In genomic region chr12:72236564-72237011, GRCm38 (mm10) we compare ENCODE assay signal across 8 mouse cellular contexts. TPM values are rescaled to one million over a fixed set of nuclear protein-coding genes. Genes with fewer than 3 reads are reported as not detected.
DNase-seq lines count a peak whose midpoint lies in the region; ATAC-seq lines count a peak whose summit lies in the region.

No protein-coding gene starts in this region.

- H3K36me3 ChIP-seq in hindbrain, embryonic 11.5 days (ENCODE audit: control insufficient read depth, insufficient read depth, low read length) = no peaks in the 10 kb centered on the region
- H3K36me3 ChIP-seq in midbrain, embryonic 11.5 days (ENCODE audit: control insufficient read depth, insufficient read depth, low read length) = no peaks in the 10 kb centered on the region
- H3K36me3 ChIP-seq in stomach, embryonic 14.5 days (ENCODE audit: control insufficient read depth, insufficient read depth, low read length) = no peaks in the 10 kb centered on the region

- intact Hi-C loops in left cerebral cortex, postnatal 10 days (cut with DNase I) = loop anchor here (5.0 kb wide), 1 partner anchor 171 kb away; the partner anchor contains the start of gene Rtn1

- peak; percentile 95 for ATAC-seq in hindbrain, embryonic 11.5 days (ENCODE audit: low FRiP score)
- ATAC-seq in midbrain, embryonic 11.5 days (ENCODE audit: low FRiP score) = peak; percentile 96
- ATAC-seq in stomach, embryonic 14.5 days (ENCODE audit: insufficient number of reproducible peaks, insufficient read depth, low FRiP score, low read depth) = peak; percentile 90

- no peaks in the 10 kb centered on the region for H3K9me3 ChIP-seq in hindbrain, embryonic 11.5 days (ENCODE audit: control insufficient read depth, low read length)
- no peaks in the 10 kb centered on the region for H3K9me3 ChIP-seq in midbrain, embryonic 11.5 days (ENCODE audit: control insufficient read depth, low read length)
- no peaks in the 10 kb centered on the region for H3K9me3 ChIP-seq in stomach, embryonic 14.5 days (ENCODE audit: control insufficient read depth, low read depth, low read length)

- peak overlapping the region; percentile 62 for H3K4me3 ChIP-seq in hindbrain, embryonic 11.5 days (ENCODE audit: low read depth, low read length)
- H3K4me3 ChIP-seq in midbrain, embryonic 11.5 days (ENCODE audit: low read depth, low read length) = peak overlapping the region; percentile 61
- peak overlapping the region; percentile 40 for H3K4me3 ChIP-seq in stomach, embryonic 14.5 days (ENCODE audit: low read depth, low read length)

- no peaks in the 10 kb centered on the region for H3K27me3 ChIP-seq in hindbrain, embryonic 11.5 days (ENCODE audit: control insufficient read depth, insufficient read depth, low read length)
- H3K27me3 ChIP-seq in midbrain, embryonic 11.5 days (ENCODE audit: control insufficient read depth, insufficient read depth, low read length) = no peaks in the 10 kb centered on the region; the same call in 1 of the 2 replicates
- H3K27me3 ChIP-seq in stomach, embryonic 14.5 days (ENCODE audit: control insufficient read depth, insufficient read depth, low read length) = 0 out of 2 replicates have a peak, but pooled peaks cover 8% of the 10 kb centered on the region

- peak overlapping the region; percentile 51 for H3K4me2 ChIP-seq in hindbrain, embryonic 11.5 days (replicated peaks; ENCODE audit: low read depth, low read length)
- peak overlapping the region; percentile 71 for H3K4me2 ChIP-seq in midbrain, embryonic 11.5 days
- peak overlapping the region; percentile 95 for H3K4me2 ChIP-seq in stomach, embryonic 14.5 days (replicated peaks; ENCODE audit: low read depth, low read length)

- peak overlapping the region; percentile 87 for H3K27ac ChIP-seq in hindbrain, embryonic 11.5 days (ENCODE audit: low read depth, low read length)
- peak overlapping the region; percentile 72 for H3K27ac ChIP-seq in midbrain, embryonic 11.5 days (ENCODE audit: low read depth, low read length)
- H3K27ac ChIP-seq in stomach, embryonic 14.5 days (ENCODE audit: low read length) = no peak overlapping the region

- WGBS in hindbrain, embryonic 11.5 days = under 1% methylated on average over 55 of the region's 56 CpGs
- under 1% methylated on average over 56 of the region's 56 CpGs for WGBS in midbrain, embryonic 11.5 days
- under 1% methylated on average over 55 of the region's 56 CpGs for WGBS in stomach, embryonic 14.5 days

- peak overlapping the region; percentile 93 for H3K9ac ChIP-seq in hindbrain, embryonic 11.5 days (ENCODE audit: low read depth, low read length)
- H3K9ac ChIP-seq in midbrain, embryonic 11.5 days (ENCODE audit: low read length) = peak overlapping the region; percentile 87
- H3K9ac ChIP-seq in stomach, embryonic 14.5 days (replicated peaks; ENCODE audit: low read depth, low read length) = no peak overlapping the region

- H3K4me1 ChIP-seq in hindbrain, embryonic 11.5 days (replicated peaks; ENCODE audit: control insufficient read depth, insufficient read depth, low read length) = no peaks in the 10 kb centered on the region
- H3K4me1 ChIP-seq in midbrain, embryonic 11.5 days (ENCODE audit: control insufficient read depth, insufficient read depth, low read length) = peaks cover 2% of the 10 kb centered on the region; the same call in 1 of the 2 replicates
- peaks cover 4% of the 10 kb centered on the region; the same call in 1 of the 2 replicates for H3K4me1 ChIP-seq in stomach, embryonic 14.5 days (ENCODE audit: control insufficient read depth, insufficient read depth, low read length)

- peak; percentile 59 for DNase-seq in adrenal gland, postnatal 25 days
- DNase-seq in cerebellum, postnatal 10 days = peak; percentile 95 to 96
- DNase-seq in frontal cortex, postnatal 10 days (ENCODE audit: low spot score in 2 of 2) = peak; percentile 85 to 86
- DNase-seq in hindbrain, embryonic 11.5 days (ENCODE audit: low spot score) = peak; percentile 93
- DNase-seq in left cerebral cortex, postnatal 10 days (ENCODE audit: extremely low spot score in 1 of 2, low spot score in 2 of 2) = peak; percentile 88 to 90
- peak; percentile 99 for DNase-seq in midbrain, embryonic 11.5 days (ENCODE audit: low spot score, missing footprints)
- DNase-seq in spleen, postnatal 36 days (ENCODE audit: low spot score in 2 of 2) = no peak

RNA-seq across cellular contexts. Expression of gene Ccdc175, which starts 51.8 kb away (rescaled TPM):
- not detected in 2 replicates for total RNA-seq in adrenal gland, postnatal 25 days (2021)
- polyA plus RNA-seq in hindbrain, embryonic 11.5 days (2014; fragmentation: Nextera tagmentation; extraction: Ambion mirVana) = not detected in 2 replicates
- not detected for total RNA-seq in left cerebral cortex, postnatal 10 days (2021)
- not detected in 2 replicates for polyA plus RNA-seq in midbrain, embryonic 11.5 days (2014; fragmentation: Nextera tagmentation; extraction: Ambion mirVana)
- not detected in 2 replicates for polyA plus RNA-seq in stomach, embryonic 14.5 days (2014; fragmentation: Nextera tagmentation; extraction: Ambion mirVana)

Comparison
In these comparisons a context has a peak if more than half of its experiments do, and no peak if none do; other contexts are left out.
1. DNase-seq: peak in adrenal gland, postnatal 25 days (single experiment), cerebellum, postnatal 10 days (2 of 2), frontal cortex, postnatal 10 days (2 of 2), hindbrain, embryonic 11.5 days (single experiment), left cerebral cortex, postnatal 10 days (2 of 2) and midbrain, embryonic 11.5 days (single experiment); none in spleen, postnatal 36 days (0 of 2).
2. Peak in every context shown above with its lines, with median percentiles within 50 percentile points of each other: ATAC-seq, H3K4me2 ChIP-seq and H3K4me3 ChIP-seq.